In the genomic region with DNA sequence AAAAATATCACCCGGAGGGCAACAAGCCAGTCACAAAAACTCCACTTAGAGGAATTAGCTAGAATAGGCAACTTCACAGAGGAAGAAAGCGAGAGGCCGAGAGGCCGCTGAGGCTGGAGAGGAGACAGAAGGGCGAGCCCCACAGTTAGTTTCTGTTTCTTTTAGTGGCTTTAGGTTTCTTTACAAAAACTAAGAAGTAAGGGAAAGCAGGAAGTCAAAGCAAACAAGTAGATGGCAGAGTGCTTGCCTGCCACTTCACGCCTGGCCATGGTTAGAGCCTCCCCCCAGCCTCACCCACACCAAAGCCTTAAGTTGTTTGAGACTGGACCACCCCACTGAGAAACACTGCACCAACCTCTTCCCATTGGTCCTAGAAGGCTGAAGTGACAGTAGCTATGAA, we compare ENCODE assay signal across 9 mouse cellular contexts.
DNase-seq lines count a peak whose midpoint lies in the region; ATAC-seq and TF ChIP-seq lines count a peak whose summit lies in the region.
"Had no signal": no experiment of that assay in that cellular context is flagged by ENCODE, and none has a peak within 500 bp of the region (broad histone marks: within the 10 kb centered on the region; RNA-seq: fewer than 3 reads in every experiment).

No protein-coding gene starts in this region.

- peaks cover 17% of the 10 kb centered on the region for H3K4me1 ChIP-seq in hindbrain, embryonic 16.5 days (ENCODE audit: control insufficient read depth, insufficient read depth, low read depth, low read length)
- no peaks in the 10 kb centered on the region; the same call in 1 of the 2 replicates for H3K4me1 ChIP-seq in hindbrain, embryonic 11.5 days (replicated peaks; ENCODE audit: control insufficient read depth, insufficient read depth, low read length)
- peaks cover 28% of the 10 kb centered on the region for H3K4me1 ChIP-seq in midbrain, embryonic 14.5 days (ENCODE audit: control insufficient read depth, insufficient read depth, low read length)

- no peak overlapping the region for H3K9ac ChIP-seq in hindbrain, embryonic 16.5 days (ENCODE audit: low read depth, low read length)
- H3K9ac ChIP-seq in hindbrain, embryonic 11.5 days (ENCODE audit: low read depth, low read length): no peak overlapping the region
- no peak overlapping the region for H3K9ac ChIP-seq in midbrain, embryonic 14.5 days (replicated peaks; ENCODE audit: low read length)
- H3K9ac ChIP-seq: embryonic facial prominence, embryonic 12.5 days had no signal

- H3K27me3 ChIP-seq in hindbrain, embryonic 16.5 days (replicated peaks; ENCODE audit: control insufficient read depth, insufficient read depth, low read length): no peaks in the 10 kb centered on the region
- H3K27me3 ChIP-seq in hindbrain, embryonic 11.5 days (ENCODE audit: control insufficient read depth, insufficient read depth, low read length): no peaks in the 10 kb centered on the region
- no peaks in the 10 kb centered on the region for H3K27me3 ChIP-seq in myocyte (ENCODE audit: control insufficient read depth, insufficient read depth, insufficient read length)
- no peaks in the 10 kb centered on the region for H3K27me3 ChIP-seq in midbrain, embryonic 14.5 days (ENCODE audit: control insufficient read depth, insufficient read depth, low read length)
- H3K27me3 ChIP-seq: embryonic facial prominence, embryonic 12.5 days had no signal

- peak overlapping the region; percentile 7; the same call in 1 of the 2 replicates for H3K4me2 ChIP-seq in hindbrain, embryonic 16.5 days (ENCODE audit: low read length)
- H3K4me2 ChIP-seq in hindbrain, embryonic 11.5 days (replicated peaks; ENCODE audit: low read depth, low read length): no peak overlapping the region
- H3K4me2 ChIP-seq in myocyte (ENCODE audit: low read depth): peak overlapping the region; percentile 98
- H3K4me2 ChIP-seq in midbrain, embryonic 14.5 days (ENCODE audit: low read length): no peak overlapping the region
- H3K4me2 ChIP-seq: embryonic facial prominence, embryonic 12.5 days had no signal

- no peak overlapping the region for H3K4me3 ChIP-seq in hindbrain, embryonic 16.5 days (ENCODE audit: low read length)
- no peak overlapping the region for H3K4me3 ChIP-seq in hindbrain, embryonic 11.5 days (ENCODE audit: low read depth, low read length)
- H3K4me3 ChIP-seq in myocyte: no peak overlapping the region
- H3K4me3 ChIP-seq in midbrain, embryonic 14.5 days (replicated peaks; ENCODE audit: low read depth, low read length): no peak overlapping the region
- H3K4me3 ChIP-seq: embryonic facial prominence, embryonic 12.5 days had no signal

- peaks cover 63% of the 10 kb centered on the region for H3K79me2 ChIP-seq in myocyte (ENCODE audit: control insufficient read depth, insufficient read depth)

- no peak for TF ChIP-seq POLR2A in myocyte (IDR thresholded peaks at IDR 0.05; ENCODE audit: insufficient read length, low read depth)

- ATAC-seq in hindbrain, embryonic 16.5 days: no peak
- ATAC-seq in hindbrain, embryonic 11.5 days (ENCODE audit: low FRiP score): no peak
- peak; percentile 49 for ATAC-seq in CD4-positive, CD25-positive, alpha-beta regulatory T cell, adult 4 months
- ATAC-seq in midbrain, embryonic 14.5 days (ENCODE audit: low FRiP score, low TSS enrichment): no peak

- no peak for DNase-seq in hindbrain, embryonic 11.5 days (ENCODE audit: low spot score)
- peak; percentile 6 for DNase-seq in heart, postnatal 4 days
- no peak for DNase-seq in retina, embryonic 14.5 days (ENCODE audit: low spot score)
- no peak for DNase-seq in midbrain, embryonic 14.5 days
- no peak for DNase-seq in layer of hippocampus, adult 18-20 months (ENCODE audit: low spot score in 2 of 2)

- no peak overlapping the region for H3K27ac ChIP-seq in hindbrain, embryonic 16.5 days (ENCODE audit: low read depth, low read length)
- no peak overlapping the region for H3K27ac ChIP-seq in hindbrain, embryonic 11.5 days (ENCODE audit: low read depth, low read length)
- H3K27ac ChIP-seq in midbrain, embryonic 14.5 days (replicated peaks; ENCODE audit: low read depth, low read length): no peak overlapping the region
- H3K27ac ChIP-seq: embryonic facial prominence, embryonic 12.5 days had no signal

- 73% methylated on average over 6 of the region's 6 CpGs for WGBS in hindbrain, embryonic 16.5 days
- WGBS in hindbrain, embryonic 11.5 days: 75% methylated on average over 6 of the region's 6 CpGs
- 80% methylated on average over 6 of the region's 6 CpGs for WGBS in midbrain, embryonic 14.5 days

- H3ac ChIP-seq in myocyte (ENCODE audit: control insufficient read depth, insufficient read length): no peak overlapping the region

- no peaks in the 10 kb centered on the region for H3K36me3 ChIP-seq in hindbrain, embryonic 16.5 days (ENCODE audit: control insufficient read depth, insufficient read depth, low read length)
- no peaks in the 10 kb centered on the region for H3K36me3 ChIP-seq in hindbrain, embryonic 11.5 days (ENCODE audit: control insufficient read depth, insufficient read depth, low read length)
- H3K36me3 ChIP-seq in myocyte (ENCODE audit: control insufficient read depth, insufficient read depth): peaks cover 2% of the 10 kb centered on the region
- H3K36me3 ChIP-seq in midbrain, embryonic 14.5 days (ENCODE audit: control insufficient read depth, insufficient read depth, low read length): no peaks in the 10 kb centered on the region
- H3K36me3 ChIP-seq: embryonic facial prominence, embryonic 12.5 days had no signal

- no peaks in the 10 kb centered on the region for H3K9me3 ChIP-seq in hindbrain, embryonic 16.5 days (ENCODE audit: control insufficient read depth, low read length)
- no peaks in the 10 kb centered on the region for H3K9me3 ChIP-seq in hindbrain, embryonic 11.5 days (ENCODE audit: control insufficient read depth, low read length)
- no peaks in the 10 kb centered on the region for H3K9me3 ChIP-seq in midbrain, embryonic 14.5 days (ENCODE audit: control insufficient read depth, low read length)
- H3K9me3 ChIP-seq: embryonic facial prominence, embryonic 12.5 days had no signal

TF ChIP-seq in myocyte, 11 proteins besides CTCF, POLR2A, EP300 and RAD21:
- TF ChIP-seq MAX (IDR thresholded peaks at IDR 0.05; ENCODE audit: low read depth) (no peak), TCF3 (IDR thresholded peaks at IDR 0.05; ENCODE audit: insufficient read length, low read depth) (no peak), TCF12 (IDR thresholded peaks at IDR 0.05; ENCODE audit: insufficient read depth, poor library complexity, severe bottlenecking) (no peak), SRF (IDR thresholded peaks at IDR 0.05; ENCODE audit: control insufficient read depth, insufficient read length, low read depth) (no peak), REST (IDR thresholded peaks at IDR 0.05; ENCODE audit: insufficient read depth, insufficient read length) (no peak), MYOG (IDR thresholded peaks at IDR 0.05; ENCODE audit: control insufficient read depth in 1 of 3, insufficient read depth in 1 of 3, insufficient read length in 2 of 3, low read depth in 2 of 3) (no peak), USF1 (IDR thresholded peaks at IDR 0.05; ENCODE audit: low read depth) (no peak), E2F4 (IDR thresholded peaks at IDR 0.05; ENCODE audit: insufficient read depth) (no peak), MYOD1 (IDR thresholded peaks at IDR 0.05; ENCODE audit: control insufficient read depth in 1 of 3, insufficient read length in 2 of 3, low read depth in 2 of 3) (no peak)

Comparison
In these comparisons a context has a peak if more than half of its experiments do, and no peak if none do; other contexts are left out.
1. H3K4me2 ChIP-seq: peak in hindbrain, embryonic 16.5 days (single experiment) and myocyte (single experiment); none in hindbrain, embryonic 11.5 days (single experiment) and midbrain, embryonic 14.5 days (single experiment).